Mouse (Mus musculus): ENCODE measurements around the gene Vmn1r22. TPM values are rescaled to one million over a fixed set of nuclear protein-coding genes. Genes with fewer than 3 reads are reported as not detected.

Gene Vmn1r22
- under 1 TPM in 1 of 2 experiments, not detected in 1; 0.18 TPM for polyA plus RNA-seq (2017; shearing (Covaris generic))

GRCm38 (mm10) chr6:57907928-57908327 lies at the start of gene Vmn1r22:
TSS of gene Vmn1r22 (minus strand) at chr6:57908028.

GRCm38 (mm10) chr6:57926738-57927137 lies 18.9 kb upstream of the Vmn1r22 start, which contains the start of gene Vmn1r23:
TSS of gene Vmn1r23 (minus strand) at chr6:57926838.

GRCm38 (mm10) chr6:57850286-57850685 lies 57.5 kb downstream of the Vmn1r22 start, which contains the start of gene Vmn1r21:
TSS of gene Vmn1r21 (minus strand) at chr6:57850343.

Other genes starting within 250 kb of the Vmn1r22 start
- gene Pyurf, start 215.9 kb downstream of the Vmn1r22 start, polyA plus RNA-seq (2017; shearing (Covaris generic)): 10 to 100 TPM in 1 of 2 experiments, 1 to 10 TPM in 1; 5.2 to 10.3 TPM
- 1 to 10 TPM; 3.1 to 4.3 TPM for gene Lancl2, start 205.5 kb downstream of the Vmn1r22 start, polyA plus RNA-seq (2017; shearing (Covaris generic))
- 10 to 100 TPM; 27.9 to 29.1 TPM for gene Vopp1, start 82.9 kb downstream of the Vmn1r22 start, polyA plus RNA-seq (2017; shearing (Covaris generic))
- not detected for gene Vmn1r21, start 57.7 kb downstream of the Vmn1r22 start, polyA plus RNA-seq (2017; shearing (Covaris generic))
- not detected for gene Vmn1r23, start 18.8 kb upstream of the Vmn1r22 start, polyA plus RNA-seq (2017; shearing (Covaris generic))
- gene Vmn1r24, start 53.5 kb upstream of the Vmn1r22 start, polyA plus RNA-seq (2017; shearing (Covaris generic)): 1 to 10 TPM; 1.1 to 2.0 TPM
- under 1 TPM in 1 of 2 experiments, not detected in 1; 0.25 TPM for gene Vmn1r25, start 72.8 kb upstream of the Vmn1r22 start, polyA plus RNA-seq (2017; shearing (Covaris generic))
- not detected for gene Vmn1r26, start 107.1 kb upstream of the Vmn1r22 start, polyA plus RNA-seq (2017; shearing (Covaris generic))